Mouse (Mus musculus): Measurements from ENCODE around the gene Gm49336. TPM values are rescaled to one million over a fixed set of nuclear protein-coding genes. Genes with fewer than 3 reads are reported as not detected.

Gene Gm49336
- polyA plus RNA-seq, 1 experiment from 2014 or later: 68.8 TPM

GRCm38 (mm10) chr14:60252004-60253000, 995 bp upstream of the Gm49336 start:
- H3K4me3 ChIP-seq (ENCODE audit: low read depth, low read length): peak overlapping the region; percentile 83
- peak overlapping the region; percentile 87 for H3K4me2 ChIP-seq (replicated peaks; ENCODE audit: low read depth, low read length)
- no peak for DNase-seq (ENCODE audit: low spot score)
- 21% methylated on average over 15 of the region's 15 CpGs for WGBS
- no peak for ATAC-seq (ENCODE audit: low FRiP score)
- no peaks in the 10 kb centered on the region for H3K9me3 ChIP-seq (ENCODE audit: control insufficient read depth, low read length)
- no peaks in the 10 kb centered on the region for H3K27me3 ChIP-seq (ENCODE audit: control insufficient read depth, insufficient read depth, low read length)
- peak overlapping the region; percentile 77 for H3K9ac ChIP-seq (ENCODE audit: low read depth, low read length)
- peak overlapping the region; percentile 83 for H3K27ac ChIP-seq (ENCODE audit: low read depth, low read length)
- no peaks in the 10 kb centered on the region for H3K36me3 ChIP-seq (ENCODE audit: control insufficient read depth, insufficient read depth, low read length)
- 0 out of 2 replicates have a peak, but pooled peaks cover 4% of the 10 kb centered on the region for H3K4me1 ChIP-seq (replicated peaks; ENCODE audit: control insufficient read depth, insufficient read depth, low read length)

- Histone ChIP-seq H3K4me3 (ENCODE audit: low read depth, low read length) (peak overlapping the region; percentile 83), H3K27me3 (ENCODE audit: control insufficient read depth, insufficient read depth, low read length) (no peaks in the 10 kb centered on the region), H3K4me1 (replicated peaks; ENCODE audit: control insufficient read depth, insufficient read depth, low read length) (0 out of 2 replicates have a peak, but pooled peaks cover 4% of the 10 kb centered on the region), H3K27ac (ENCODE audit: low read depth, low read length) (peak overlapping the region; percentile 85), H3K9ac (ENCODE audit: low read depth, low read length) (peak overlapping the region; percentile 87), H3K9me3 (ENCODE audit: control insufficient read depth, low read length) (no peaks in the 10 kb centered on the region), H3K36me3 (ENCODE audit: control insufficient read depth, insufficient read depth, low read length) (no peaks in the 10 kb centered on the region), H3K4me2 (replicated peaks; ENCODE audit: low read depth, low read length) (peak overlapping the region; percentile 87)
- DNase-seq (ENCODE audit: low spot score) (no peak), ATAC-seq (ENCODE audit: low FRiP score) (peak; percentile 77)
- WGBS: under 1% methylated on average over 39 of the region's 39 CpGs
Observed at GRCm38 (mm10) chr14:60250879-60251278, 428 bp downstream of the Gm49336 start.

- Histone ChIP-seq H3K4me2 (replicated peaks; ENCODE audit: low read depth, low read length) (peak overlapping the region; percentile 87), H3K27me3 (ENCODE audit: control insufficient read depth, insufficient read depth, low read length) (no peaks in the 10 kb centered on the region), H3K36me3 (ENCODE audit: control insufficient read depth, insufficient read depth, low read length) (no peaks in the 10 kb centered on the region), H3K4me1 (replicated peaks; ENCODE audit: control insufficient read depth, insufficient read depth, low read length) (0 out of 2 replicates have a peak, but pooled peaks cover 4% of the 10 kb centered on the region), H3K4me3 (ENCODE audit: low read depth, low read length) (peak overlapping the region; percentile 83), H3K9ac (ENCODE audit: low read depth, low read length) (peak overlapping the region; percentile 87), H3K9me3 (ENCODE audit: control insufficient read depth, low read length) (no peaks in the 10 kb centered on the region), H3K27ac (ENCODE audit: low read depth, low read length) (no peak overlapping the region)
- WGBS: 28% methylated on average over 8 of the region's 8 CpGs
- DNase-seq (ENCODE audit: low spot score) (peak; percentile 21), ATAC-seq (ENCODE audit: low FRiP score) (no peak)
Observed at GRCm38 (mm10) chr14:60250366-60250765, 941 bp downstream of the Gm49336 start.

- DNase-seq (ENCODE audit: low spot score) (no peak), ATAC-seq (ENCODE audit: low FRiP score) (no peak)
- H3K9me3 ChIP-seq (ENCODE audit: control insufficient read depth, low read length): no peaks in the 10 kb centered on the region
- no peaks in the 10 kb centered on the region for H3K36me3 ChIP-seq (ENCODE audit: control insufficient read depth, insufficient read depth, low read length)
- H3K27me3 ChIP-seq (ENCODE audit: control insufficient read depth, insufficient read depth, low read length): no peaks in the 10 kb centered on the region
- no peaks in the 10 kb centered on the region for H3K4me1 ChIP-seq (replicated peaks; ENCODE audit: control insufficient read depth, insufficient read depth, low read length)
- WGBS: 86% methylated on average over 3 of the region's 3 CpGs
- no peak overlapping the region for H3K27ac ChIP-seq (ENCODE audit: low read depth, low read length)
- H3K4me3 ChIP-seq (ENCODE audit: low read depth, low read length): no peak overlapping the region
- no peak overlapping the region for H3K9ac ChIP-seq (ENCODE audit: low read depth, low read length)
- H3K4me2 ChIP-seq (replicated peaks; ENCODE audit: low read depth, low read length): no peak overlapping the region
Observed at GRCm38 (mm10) chr14:60238551-60238950, 12.8 kb downstream of the Gm49336 start.

- Histone ChIP-seq H3K4me2 (replicated peaks; ENCODE audit: low read depth, low read length) (no peak overlapping the region), H3K36me3 (ENCODE audit: control insufficient read depth, insufficient read depth, low read length) (0 out of 2 replicates have a peak, but pooled peaks cover 2% of the 10 kb centered on the region), H3K27me3 (ENCODE audit: control insufficient read depth, insufficient read depth, low read length) (no peaks in the 10 kb centered on the region), H3K27ac (ENCODE audit: low read depth, low read length) (no peak overlapping the region), H3K9ac (ENCODE audit: low read depth, low read length) (no peak overlapping the region), H3K4me1 (replicated peaks; ENCODE audit: control insufficient read depth, insufficient read depth, low read length) (no peaks in the 10 kb centered on the region), H3K4me3 (ENCODE audit: low read depth, low read length) (no peak overlapping the region), H3K9me3 (ENCODE audit: control insufficient read depth, low read length) (no peaks in the 10 kb centered on the region)
- DNase-seq (ENCODE audit: low spot score) (no peak), ATAC-seq (ENCODE audit: low FRiP score) (no peak)
- WGBS: 94% methylated on average over 10 of the region's 10 CpGs
Observed at GRCm38 (mm10) chr14:60219886-60220285, 31.4 kb downstream of the Gm49336 start.

GRCm38 (mm10) chr14:60217616-60218015, 33.7 kb downstream of the Gm49336 start:
- H3K36me3 ChIP-seq (ENCODE audit: control insufficient read depth, insufficient read depth, low read length): 0 out of 2 replicates have a peak, but pooled peaks cover 2% of the 10 kb centered on the region
- no peak overlapping the region for H3K27ac ChIP-seq (ENCODE audit: low read depth, low read length)
- DNase-seq (ENCODE audit: low spot score) (no peak), ATAC-seq (ENCODE audit: low FRiP score) (no peak)
- H3K4me3 ChIP-seq (ENCODE audit: low read depth, low read length): no peak overlapping the region
- no peaks in the 10 kb centered on the region for H3K27me3 ChIP-seq (ENCODE audit: control insufficient read depth, insufficient read depth, low read length)
- no peak overlapping the region for H3K4me2 ChIP-seq (replicated peaks; ENCODE audit: low read depth, low read length)
- H3K4me1 ChIP-seq (replicated peaks; ENCODE audit: control insufficient read depth, insufficient read depth, low read length): no peaks in the 10 kb centered on the region
- H3K9me3 ChIP-seq (ENCODE audit: control insufficient read depth, low read length): no peaks in the 10 kb centered on the region
- H3K9ac ChIP-seq (ENCODE audit: low read depth, low read length): no peak overlapping the region
- 96% methylated on average over 4 of the region's 4 CpGs for WGBS

- Histone ChIP-seq H3K9ac (ENCODE audit: low read depth, low read length) (no peak overlapping the region), H3K36me3 (ENCODE audit: control insufficient read depth, insufficient read depth, low read length) (no peaks in the 10 kb centered on the region), H3K27me3 (ENCODE audit: control insufficient read depth, insufficient read depth, low read length) (no peaks in the 10 kb centered on the region), H3K4me2 (replicated peaks; ENCODE audit: low read depth, low read length) (no peak overlapping the region), H3K9me3 (ENCODE audit: control insufficient read depth, low read length) (no peaks in the 10 kb centered on the region), H3K27ac (ENCODE audit: low read depth, low read length) (no peak overlapping the region), H3K4me1 (replicated peaks; ENCODE audit: control insufficient read depth, insufficient read depth, low read length) (no peaks in the 10 kb centered on the region), H3K4me3 (ENCODE audit: low read depth, low read length) (no peak overlapping the region)
- ATAC-seq (ENCODE audit: low FRiP score) (no peak), DNase-seq (ENCODE audit: low spot score) (no peak)
- WGBS: 84% methylated on average over 1 of the region's 1 CpGs
Observed at GRCm38 (mm10) chr14:60216125-60216524, 35.2 kb downstream of the Gm49336 start.

GRCm38 (mm10) chr14:60215000-60215399, 36.3 kb downstream of the Gm49336 start:
- Histone ChIP-seq H3K9me3 (ENCODE audit: control insufficient read depth, low read length) (no peaks in the 10 kb centered on the region), H3K4me2 (replicated peaks; ENCODE audit: low read depth, low read length) (no peak overlapping the region), H3K27me3 (ENCODE audit: control insufficient read depth, insufficient read depth, low read length) (no peaks in the 10 kb centered on the region), H3K4me1 (replicated peaks; ENCODE audit: control insufficient read depth, insufficient read depth, low read length) (no peaks in the 10 kb centered on the region), H3K27ac (ENCODE audit: low read depth, low read length) (no peak overlapping the region), H3K4me3 (ENCODE audit: low read depth, low read length) (no peak overlapping the region), H3K36me3 (ENCODE audit: control insufficient read depth, insufficient read depth, low read length) (no peaks in the 10 kb centered on the region), H3K9ac (ENCODE audit: low read depth, low read length) (no peak overlapping the region)
- ATAC-seq (ENCODE audit: low FRiP score) (no peak), DNase-seq (ENCODE audit: low spot score) (no peak)
- 100% methylated on average over 3 of the region's 3 CpGs for WGBS
